Mouse (Mus musculus): ENCODE data around the gene Alpl. TPM values are rescaled to one million over a fixed set of nuclear protein-coding genes. Genes with fewer than 3 reads are reported as not detected.

Gene Alpl
- polyA plus RNA-seq, 1 experiment = not detected

DNA sequence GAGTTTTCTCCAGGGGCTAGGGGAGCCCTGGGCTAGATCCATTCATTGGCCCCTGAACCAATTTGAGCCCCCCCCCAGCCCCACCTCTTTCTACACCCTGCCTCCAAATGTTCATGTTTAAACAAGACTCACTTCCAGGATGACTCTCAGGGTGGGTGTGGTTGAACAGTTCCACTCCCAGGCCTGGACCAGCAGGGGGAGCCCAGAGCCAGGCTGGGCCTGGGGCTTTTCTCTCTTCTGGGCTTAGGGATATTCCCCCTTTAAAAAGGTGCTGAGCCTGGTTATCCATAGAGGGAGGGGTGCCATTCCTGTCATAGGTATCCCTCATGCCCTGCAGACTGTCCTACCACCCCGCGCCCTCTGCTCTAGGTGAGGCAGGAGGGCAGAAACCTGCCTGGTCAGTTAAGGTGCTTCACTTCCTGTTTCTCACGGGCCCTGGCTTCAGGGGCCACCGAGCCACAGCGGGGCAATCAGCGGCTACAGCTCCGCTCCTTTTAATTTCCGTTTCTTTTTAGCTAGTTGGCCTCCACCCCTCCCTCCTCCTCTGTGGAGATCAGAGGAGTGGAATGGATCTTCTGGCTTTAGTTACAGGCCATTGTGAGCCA is 82.1 kb downstream of the Alpl start:
- peak; percentile 27; the same call in 1 of the 2 replicates for TF ChIP-seq CTCF (IDR thresholded peaks at IDR 0.05; ENCODE audit: insufficient read depth, low read depth, low read length)
- TF ChIP-seq POLR2A (IDR thresholded peaks at IDR 0.05; ENCODE audit: insufficient read depth, low read depth, low read length) = no peak
- H3K4me3 ChIP-seq (ENCODE audit: insufficient read depth, low read depth, low read length) = no peak overlapping the region
- H3K27ac ChIP-seq (ENCODE audit: insufficient read depth, low read depth, low read length) = no peak overlapping the region
- H3K4me1 ChIP-seq (ENCODE audit: control insufficient read depth, insufficient read depth, low read length) = peaks cover 9% of the 10 kb centered on the region; the same call in 1 of the 2 replicates
- 72% methylated on average over 8 of the region's 8 CpGs for WGBS

DNA sequence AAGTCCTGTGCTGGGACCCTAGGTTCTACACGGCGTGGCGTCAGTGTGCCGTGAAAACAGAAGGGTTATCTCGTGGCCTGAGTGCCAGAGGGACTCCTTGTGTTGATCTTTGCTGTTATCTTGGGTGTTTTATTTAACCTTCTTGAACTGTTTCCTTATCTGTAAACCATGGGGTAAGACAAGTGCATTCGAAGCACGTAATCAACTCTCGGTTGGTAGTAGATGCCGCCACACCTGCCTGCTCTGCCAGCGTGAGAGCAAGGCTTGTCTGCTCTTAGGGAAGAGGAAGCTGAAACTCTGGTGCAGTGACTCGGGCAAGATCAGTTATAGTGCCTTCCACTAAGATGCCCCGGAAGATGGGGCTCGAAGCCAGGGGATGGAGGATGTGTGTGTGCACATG is 83.2 kb downstream of the Alpl start:
- peaks cover 14% of the 10 kb centered on the region for H3K4me1 ChIP-seq (ENCODE audit: control insufficient read depth, insufficient read depth, low read length)
- TF ChIP-seq POLR2A (IDR thresholded peaks at IDR 0.05; ENCODE audit: insufficient read depth, low read depth, low read length) (no peak), CTCF (IDR thresholded peaks at IDR 0.05; ENCODE audit: insufficient read depth, low read depth, low read length) (no peak)
- H3K27ac ChIP-seq (ENCODE audit: insufficient read depth, low read depth, low read length) = no peak overlapping the region
- H3K4me3 ChIP-seq (ENCODE audit: insufficient read depth, low read depth, low read length) = no peak overlapping the region
- WGBS = 91% methylated on average over 13 of the region's 13 CpGs

DNA sequence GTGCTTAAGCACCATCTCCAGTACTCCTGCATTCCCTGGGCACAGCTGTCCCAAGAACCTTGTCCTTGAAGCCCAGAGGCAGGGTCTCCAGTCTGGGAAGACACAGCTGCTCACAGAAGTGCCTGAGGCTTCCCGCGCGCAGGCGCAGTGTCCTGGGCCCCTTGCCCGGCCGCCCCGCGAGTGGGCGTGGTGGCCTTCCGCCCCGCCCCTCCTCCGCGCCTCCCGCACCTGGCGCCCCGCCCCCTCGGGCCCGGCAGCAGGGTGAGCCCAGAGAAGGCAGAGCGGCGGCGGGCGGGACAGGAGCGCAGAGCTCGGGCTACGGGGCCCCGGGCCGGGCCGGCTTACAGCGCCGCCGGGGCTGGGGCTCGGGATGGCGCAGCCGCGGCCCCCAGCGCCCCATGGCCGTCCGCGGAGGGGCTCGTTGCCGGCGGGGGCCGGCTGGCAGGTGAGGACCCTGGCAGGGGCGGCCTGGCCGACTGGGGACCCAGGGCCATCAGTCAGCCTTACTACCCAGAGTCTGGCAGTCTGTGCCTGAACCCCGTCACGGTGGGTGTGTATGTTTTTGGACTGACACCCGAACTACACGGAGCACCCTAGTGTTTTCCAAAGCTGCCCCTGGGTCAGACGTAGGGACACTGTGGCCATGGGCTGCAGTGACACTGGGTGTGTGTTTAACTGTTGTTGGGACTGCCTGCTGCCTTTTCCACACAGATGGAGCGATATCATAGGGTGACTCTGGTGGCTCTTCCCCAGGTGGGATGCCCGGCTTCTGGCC is 88.8 kb downstream of the Alpl start:
- no peak overlapping the region for H3K27ac ChIP-seq (ENCODE audit: insufficient read depth, low read depth, low read length)
- WGBS = 13% methylated on average over 52 of the region's 52 CpGs

DNA sequence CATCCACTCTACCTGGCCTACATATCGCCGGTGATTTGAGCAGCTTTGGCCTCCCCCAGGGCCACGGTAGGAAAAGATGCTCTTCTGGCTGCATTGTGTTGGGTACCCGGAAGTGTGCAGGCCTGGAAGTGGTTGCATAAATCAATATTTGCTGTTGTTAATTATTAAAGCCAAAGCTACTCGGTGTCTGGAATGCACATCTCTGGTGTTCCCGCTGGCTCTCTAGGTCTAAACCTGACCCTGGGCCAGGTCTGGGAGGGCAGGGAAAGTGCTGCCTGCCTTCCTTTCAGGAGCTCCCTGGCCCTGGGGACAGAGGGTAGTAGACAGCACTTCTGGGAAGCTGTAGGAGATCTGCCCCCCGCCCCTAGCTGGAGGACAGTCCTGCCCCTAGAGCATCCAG is 89.7 kb downstream of the Alpl start:
- Histone ChIP-seq H3K4me3 (ENCODE audit: insufficient read depth, low read depth, low read length) (no peak overlapping the region), H3K4me1 (ENCODE audit: control insufficient read depth, insufficient read depth, low read length) (peaks cover 45% of the 10 kb centered on the region), H3K27ac (ENCODE audit: insufficient read depth, low read depth, low read length) (no peak overlapping the region)
- TF ChIP-seq POLR2A (IDR thresholded peaks at IDR 0.05; ENCODE audit: insufficient read depth, low read depth, low read length) = no peak
- TF ChIP-seq CTCF (IDR thresholded peaks at IDR 0.05; ENCODE audit: insufficient read depth, low read depth, low read length) = no peak
- 83% methylated on average over 7 of the region's 7 CpGs for WGBS

More for the DNA sequence above, 88.8 kb downstream of the Alpl start:
- H3K4me3 ChIP-seq (ENCODE audit: insufficient read depth, low read depth, low read length) = peak overlapping the region; percentile 31
- H3K4me1 ChIP-seq (ENCODE audit: control insufficient read depth, insufficient read depth, low read length) = peaks cover 42% of the 10 kb centered on the region
- TF ChIP-seq POLR2A (IDR thresholded peaks at IDR 0.05; ENCODE audit: insufficient read depth, low read depth, low read length) (no peak), CTCF (IDR thresholded peaks at IDR 0.05; ENCODE audit: insufficient read depth, low read depth, low read length) (no peak)

DNA sequence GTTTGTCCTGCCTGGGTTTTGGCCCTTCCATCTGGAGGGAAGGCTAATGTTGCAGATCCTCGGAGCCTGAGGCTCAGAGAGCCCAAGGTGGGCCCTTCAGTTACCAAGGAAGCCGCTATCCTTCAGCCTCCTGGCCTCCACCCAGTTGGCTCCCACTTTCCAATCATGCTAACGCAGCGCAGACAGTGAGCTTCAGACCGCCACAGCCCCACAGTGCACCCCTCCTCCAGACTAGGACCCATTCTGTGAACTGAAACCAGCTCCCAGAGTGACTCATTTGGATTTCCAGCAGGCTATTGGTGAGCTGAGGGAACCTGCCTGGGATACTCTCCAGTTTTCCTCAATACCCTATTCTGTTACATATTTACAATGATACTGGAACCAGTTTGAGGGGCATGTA is 90.8 kb downstream of the Alpl start:
- Histone ChIP-seq H3K4me3 (ENCODE audit: insufficient read depth, low read depth, low read length) (no peak overlapping the region), H3K27ac (ENCODE audit: insufficient read depth, low read depth, low read length) (no peak overlapping the region), H3K4me1 (ENCODE audit: control insufficient read depth, insufficient read depth, low read length) (peaks cover 52% of the 10 kb centered on the region)
- TF ChIP-seq CTCF (IDR thresholded peaks at IDR 0.05; ENCODE audit: insufficient read depth, low read depth, low read length) = no peak
- TF ChIP-seq POLR2A (IDR thresholded peaks at IDR 0.05; ENCODE audit: insufficient read depth, low read depth, low read length) = no peak
- 47% methylated on average over 5 of the region's 5 CpGs for WGBS

DNA sequence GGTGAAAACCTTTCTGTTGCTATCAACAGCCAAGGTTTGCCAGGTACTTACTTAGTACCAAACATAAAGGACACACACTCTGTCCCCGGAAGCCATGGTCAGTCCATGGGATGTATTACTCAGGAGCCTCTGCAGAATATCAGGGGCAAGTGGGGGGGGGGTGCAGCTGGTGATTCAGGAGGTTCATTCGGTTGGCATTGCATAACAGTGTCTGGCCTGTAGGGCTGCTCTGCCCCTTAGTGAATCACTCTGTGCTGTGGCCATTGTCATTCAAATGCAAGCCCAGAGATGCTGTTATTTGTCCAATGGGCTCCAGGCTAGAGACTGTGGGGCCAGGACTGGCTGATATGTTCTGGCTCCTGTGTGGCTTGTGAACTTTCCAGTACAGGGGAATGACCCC is 91.6 kb downstream of the Alpl start:
- Histone ChIP-seq H3K4me1 (ENCODE audit: control insufficient read depth, insufficient read depth, low read length) (peaks cover 55% of the 10 kb centered on the region), H3K4me3 (ENCODE audit: insufficient read depth, low read depth, low read length) (no peak overlapping the region), H3K27ac (ENCODE audit: insufficient read depth, low read depth, low read length) (no peak overlapping the region)
- 55% methylated on average over 2 of the region's 2 CpGs for WGBS
- TF ChIP-seq POLR2A (IDR thresholded peaks at IDR 0.05; ENCODE audit: insufficient read depth, low read depth, low read length) (no peak), CTCF (IDR thresholded peaks at IDR 0.05; ENCODE audit: insufficient read depth, low read depth, low read length) (no peak)

DNA sequence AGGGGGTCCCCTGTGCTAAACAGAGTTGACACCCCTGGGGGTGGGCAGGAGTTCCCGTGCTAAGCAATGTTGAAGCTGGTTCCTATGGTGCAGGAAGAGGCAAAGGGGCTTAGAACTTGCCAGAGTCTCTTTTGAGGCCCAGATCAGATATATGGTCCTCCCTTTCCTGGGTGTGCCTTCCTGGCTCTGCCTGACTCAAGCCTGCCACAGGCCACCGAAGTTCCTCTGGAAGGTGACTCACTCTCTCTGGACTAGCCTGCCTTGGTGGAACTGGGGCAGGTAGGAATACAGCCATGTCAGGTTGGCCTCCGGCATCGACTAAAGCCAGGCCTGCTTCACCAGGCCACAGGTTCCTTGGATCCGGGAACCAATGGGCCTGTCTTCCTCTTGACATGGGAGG is 93.1 kb downstream of the Alpl start:
- H3K27ac ChIP-seq (ENCODE audit: insufficient read depth, low read depth, low read length) = no peak overlapping the region
- H3K4me3 ChIP-seq (ENCODE audit: insufficient read depth, low read depth, low read length) = no peak overlapping the region
- WGBS = 88% methylated on average over 5 of the region's 5 CpGs
- peaks cover 60% of the 10 kb centered on the region for H3K4me1 ChIP-seq (ENCODE audit: control insufficient read depth, insufficient read depth, low read length)
- TF ChIP-seq POLR2A (IDR thresholded peaks at IDR 0.05; ENCODE audit: insufficient read depth, low read depth, low read length) = no peak
- TF ChIP-seq CTCF (IDR thresholded peaks at IDR 0.05; ENCODE audit: insufficient read depth, low read depth, low read length) = no peak

DNA sequence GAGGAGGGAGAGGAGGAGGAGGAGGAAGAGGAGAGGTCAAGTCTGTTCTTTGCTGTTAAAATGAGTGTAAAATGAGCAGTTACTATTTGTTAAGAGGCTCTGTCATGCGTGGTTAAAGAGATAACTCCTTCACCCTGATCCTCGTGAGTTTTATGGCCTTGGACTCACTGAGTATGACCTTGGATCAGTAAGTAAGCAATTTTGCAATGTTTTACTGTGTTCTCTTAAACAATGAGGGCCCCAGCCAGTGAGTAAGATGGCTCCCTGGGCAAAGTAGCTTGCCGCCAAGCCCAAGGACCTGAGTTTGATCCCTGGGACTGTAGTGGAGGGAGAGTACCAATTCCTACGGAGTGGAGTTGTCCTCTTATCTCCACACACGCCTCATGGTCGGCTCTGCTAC is 95.2 kb downstream of the Alpl start:
- H3K27ac ChIP-seq (ENCODE audit: insufficient read depth, low read depth, low read length) = no peak overlapping the region
- TF ChIP-seq POLR2A (IDR thresholded peaks at IDR 0.05; ENCODE audit: insufficient read depth, low read depth, low read length) (no peak), CTCF (IDR thresholded peaks at IDR 0.05; ENCODE audit: insufficient read depth, low read depth, low read length) (no peak)
- 72% methylated on average over 6 of the region's 6 CpGs for WGBS
- H3K4me1 ChIP-seq (ENCODE audit: control insufficient read depth, insufficient read depth, low read length) = peaks cover 52% of the 10 kb centered on the region
- H3K4me3 ChIP-seq (ENCODE audit: insufficient read depth, low read depth, low read length) = no peak overlapping the region
